In the genomic region with DNA sequence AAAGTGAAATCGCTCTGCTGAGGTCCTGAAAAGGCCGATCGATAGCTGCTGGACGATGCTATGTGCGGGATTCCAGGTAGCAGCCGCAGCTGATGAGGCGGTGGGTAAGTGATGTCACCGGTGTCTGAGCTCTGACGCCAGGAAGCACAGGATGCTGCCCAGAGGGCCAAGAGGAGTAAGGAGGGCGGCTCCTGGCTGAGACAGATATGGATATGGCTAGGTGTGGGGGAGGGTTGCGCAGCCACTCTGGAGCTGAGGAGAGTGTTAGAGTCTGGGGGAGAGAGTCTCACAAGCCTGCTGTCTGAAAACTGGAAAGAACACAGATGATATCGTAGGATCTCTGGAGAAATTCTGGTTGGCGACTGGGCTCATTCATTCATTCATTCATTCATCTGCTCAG, we compare ENCODE assay signal across 17 mouse cellular contexts.
"Had no signal": no experiment of that assay in that cellular context is flagged by ENCODE, and none has a peak within 500 bp of the region (broad histone marks: within the 10 kb centered on the region; RNA-seq: fewer than 3 reads in every experiment).

No protein-coding gene starts in this region.

- H3K4me2 ChIP-seq: lung, embryonic 15.5 days; midbrain, embryonic 11.5 days; midbrain, embryonic 13.5 days; midbrain, embryonic 15.5 days; neural tube, embryonic 12.5 days; stomach, embryonic 15.5 days had no signal

- ATAC-seq: lung, postnatal 0 days; midbrain, embryonic 13.5 days; midbrain, embryonic 15.5 days had no signal

- H3K4me3 ChIP-seq: lung, embryonic 15.5 days; megakaryocyte, embryonic 14.5 days; midbrain, embryonic 13.5 days; midbrain, embryonic 15.5 days; neural tube, embryonic 12.5 days; stomach, embryonic 15.5 days had no signal

- H3K27me3 ChIP-seq: lung, embryonic 15.5 days; midbrain, embryonic 15.5 days; neural tube, embryonic 12.5 days; stomach, embryonic 15.5 days had no signal

- H3K4me1 ChIP-seq: lung, embryonic 15.5 days; midbrain, embryonic 13.5 days; midbrain, embryonic 15.5 days; neural tube, embryonic 12.5 days; stomach, embryonic 15.5 days had no signal

- H3K9me3 ChIP-seq: lung, embryonic 15.5 days; megakaryocyte, embryonic 14.5 days; midbrain, embryonic 13.5 days; midbrain, embryonic 15.5 days; neural tube, embryonic 12.5 days; stomach, embryonic 15.5 days had no signal

- DNase-seq: lung, adult 2 months; lung, postnatal 14 days; lung, postnatal 36 days; right cerebral cortex, postnatal 14 days; thymus, adult 2 months; thymus, postnatal 25 days; thymus, postnatal 4 days had no signal

- H3K36me3 ChIP-seq: lung, embryonic 15.5 days; midbrain, embryonic 13.5 days; midbrain, embryonic 15.5 days; neural tube, embryonic 12.5 days; stomach, embryonic 15.5 days had no signal

- H3K27ac ChIP-seq: lung, embryonic 15.5 days; macrophage; midbrain, embryonic 13.5 days; midbrain, embryonic 15.5 days; neural tube, embryonic 12.5 days; stomach, embryonic 15.5 days; stomach, postnatal 0 days had no signal

- H3K9ac ChIP-seq: lung, embryonic 15.5 days; midbrain, embryonic 13.5 days; midbrain, embryonic 15.5 days; neural tube, embryonic 12.5 days; stomach, embryonic 15.5 days had no signal
